Mouse (Mus musculus): ENCODE data around the gene Ube2e1. TPM values are rescaled to one million over a fixed set of nuclear protein-coding genes. Genes with fewer than 3 reads are reported as not detected.
"Not testable (repeated sequence)": the region's sequence is repeated elsewhere in the genome, so short reads cannot be mapped to it uniquely, and the experiment has no call there.

The Ube2e1 gene
- polyA plus RNA-seq, 1 experiment from 2014 or later = 219 TPM

DNA sequence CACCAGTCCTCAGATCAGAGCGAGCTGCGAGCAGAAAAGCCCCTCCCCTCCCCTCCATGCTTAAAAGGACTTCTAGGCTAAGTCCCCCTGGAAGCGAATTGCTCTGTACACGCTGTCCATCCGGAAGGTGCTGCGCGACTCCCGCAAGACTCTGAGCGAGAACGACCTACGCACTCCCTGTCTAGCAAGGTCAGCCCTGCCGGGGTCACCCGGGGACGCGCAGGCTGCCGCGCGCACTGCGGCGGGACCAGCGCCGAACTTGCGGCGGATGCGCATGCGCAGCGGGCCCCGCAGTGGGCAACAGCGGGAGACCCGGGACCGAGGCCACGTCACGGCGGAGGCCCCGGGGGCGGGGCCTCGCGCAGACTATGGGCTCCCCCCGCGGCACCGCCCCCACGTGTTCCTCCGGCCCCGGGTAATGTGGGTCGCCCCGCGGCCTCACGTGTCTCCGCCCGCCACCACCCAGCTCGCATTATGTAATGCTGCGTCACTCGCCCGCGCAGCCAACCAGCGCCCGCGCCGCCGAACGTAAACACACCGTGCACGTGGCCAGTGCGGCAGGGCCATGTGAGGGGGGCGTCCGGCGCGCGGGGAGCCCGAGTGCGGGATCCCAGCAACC, 93.4 kb downstream of the Ube2e1 start:
- peak overlapping the region; percentile 83 for H3K4me3 ChIP-seq (replicated peaks)
- no peaks in the 10 kb centered on the region for H3K9me3 ChIP-seq
- under 1% methylated on average over 62 of the region's 71 CpGs for WGBS
- no peaks in the 10 kb centered on the region for H3K36me3 ChIP-seq
- H3K27ac ChIP-seq = peak overlapping the region; percentile 81
- peak overlapping the region; percentile 63 for H3K9ac ChIP-seq (replicated peaks)
- H3K4me1 ChIP-seq (replicated peaks) = 0 out of 2 replicates have a peak, but pooled peaks cover 3% of the 10 kb centered on the region
- peak; percentile 94 for ATAC-seq
- no peaks in the 10 kb centered on the region for H3K27me3 ChIP-seq
- H3K4me2 ChIP-seq (replicated peaks) = peak overlapping the region; percentile 76

DNA sequence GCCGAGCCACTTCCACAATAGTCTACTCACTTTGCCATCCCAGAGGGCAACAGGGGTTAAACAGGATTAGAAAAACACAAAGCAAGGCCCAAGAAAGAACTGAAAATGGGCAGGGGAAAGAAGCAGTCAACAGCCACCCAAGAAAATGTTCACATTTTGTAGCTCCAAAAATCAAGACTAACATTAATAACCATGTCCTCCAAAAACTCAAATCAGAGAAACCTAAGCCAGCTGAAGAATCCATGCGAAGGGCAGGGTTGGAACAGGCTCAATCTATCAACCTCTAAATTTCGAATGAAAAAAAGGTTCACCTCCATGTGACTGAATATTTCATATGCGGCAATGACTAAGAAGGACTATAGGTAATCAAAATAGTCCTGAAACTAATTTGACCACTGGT, 94.3 kb downstream of the Ube2e1 start:
- Histone ChIP-seq H3K4me2 (replicated peaks) (peak overlapping the region; percentile 76), H3K27ac (no peak overlapping the region), H3K4me1 (replicated peaks) (0 out of 2 replicates have a peak, but pooled peaks cover 3% of the 10 kb centered on the region), H3K9ac (replicated peaks) (no peak overlapping the region), H3K36me3 (no peaks in the 10 kb centered on the region), H3K27me3 (no peaks in the 10 kb centered on the region), H3K9me3 (no peaks in the 10 kb centered on the region), H3K4me3 (replicated peaks) (peak overlapping the region; percentile 83; the same call in 1 of the 2 replicates)
- 50% methylated on average over 4 of the region's 4 CpGs for WGBS
- no peak for ATAC-seq

- not testable (repeated sequence) for H3K27ac ChIP-seq; H3K4me1 ChIP-seq (replicated peaks); H3K9ac ChIP-seq (replicated peaks); H3K27me3 ChIP-seq; H3K4me2 ChIP-seq (replicated peaks); H3K4me3 ChIP-seq (replicated peaks); H3K36me3 ChIP-seq; H3K9me3 ChIP-seq; ATAC-seq
- WGBS = 95% methylated on average over 2 of the region's 2 CpGs
Observed at GRCm38 (mm10) chr14:18236496-18237235, 95.0 kb downstream of the Ube2e1 start.

GRCm38 (mm10) chr14:18233981-18234960, 97.4 kb downstream of the Ube2e1 start:
- H3K4me3 ChIP-seq (replicated peaks) = no peak overlapping the region
- no peaks in the 10 kb centered on the region for H3K27me3 ChIP-seq
- WGBS = 69% methylated on average over 5 of the region's 5 CpGs
- H3K36me3 ChIP-seq = no peaks in the 10 kb centered on the region
- no peak overlapping the region for H3K9ac ChIP-seq (replicated peaks)
- no peak for ATAC-seq
- no peaks in the 10 kb centered on the region for H3K4me1 ChIP-seq (replicated peaks)
- H3K9me3 ChIP-seq = no peaks in the 10 kb centered on the region
- no peak overlapping the region for H3K4me2 ChIP-seq (replicated peaks)
- H3K27ac ChIP-seq = no peak overlapping the region

DNA sequence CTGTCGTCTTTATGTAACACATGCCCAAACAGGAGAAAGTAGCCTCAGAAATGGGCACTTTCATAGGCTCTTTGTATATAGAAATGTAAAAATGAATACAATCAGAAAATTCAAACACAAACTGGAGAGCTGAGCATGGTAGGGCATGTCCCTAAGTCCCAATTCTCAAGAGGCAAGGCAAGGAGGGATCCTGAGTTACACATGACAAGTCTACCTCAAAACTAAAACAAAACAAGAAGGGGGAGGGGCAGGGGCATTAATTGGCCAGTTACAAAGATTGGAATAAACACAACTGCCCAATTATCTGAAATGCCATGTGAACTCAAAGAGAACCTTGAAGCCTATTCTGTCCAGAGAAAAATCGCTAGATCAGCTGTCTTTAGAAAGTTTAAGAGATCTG, 98.6 kb downstream of the Ube2e1 start:
- H3K4me1 ChIP-seq (replicated peaks) = no peaks in the 10 kb centered on the region
- no peaks in the 10 kb centered on the region for H3K27me3 ChIP-seq
- no peak for ATAC-seq
- no peak overlapping the region for H3K4me3 ChIP-seq (replicated peaks)
- no peak overlapping the region for H3K27ac ChIP-seq
- H3K9me3 ChIP-seq = no peaks in the 10 kb centered on the region
- no peak overlapping the region for H3K9ac ChIP-seq (replicated peaks)
- H3K36me3 ChIP-seq = no peaks in the 10 kb centered on the region
- 83% methylated on average over 2 of the region's 2 CpGs for WGBS
- H3K4me2 ChIP-seq (replicated peaks) = no peak overlapping the region

Other genes with a start within 250 kb of the Ube2e1 start
- 4.0 and 5.1 TPM in 2 replicates for gene Nr1d2, start 92.7 kb downstream of the Ube2e1 start, polyA plus RNA-seq (2015; fragmentation: Nextera tagmentation; extraction: Ambion mirVana)
- gene Nkiras1, start 60.7 kb downstream of the Ube2e1 start, polyA plus RNA-seq (2015; fragmentation: Nextera tagmentation; extraction: Ambion mirVana) = 32.2 and 32.8 TPM in 2 replicates
- gene Rpl15, start 60.5 kb downstream of the Ube2e1 start, polyA plus RNA-seq (2015; fragmentation: Nextera tagmentation; extraction: Ambion mirVana) = 322 and 334 TPM in 2 replicates